Mouse (Mus musculus) lung, embryonic 14.5 days (tissue): ENCODE data around the gene Zscan12. TPM values are rescaled to one million over a fixed set of nuclear protein-coding genes. Genes with fewer than 3 reads are reported as not detected.

Experiments
- ATAC-seq: fragments of 200-750 bp; cut with Nextera tagmentation; 2 replicates; pipeline ENCODE4 v1.8.0; 2017; ENCODE audit warnings: mild to moderate bottlenecking, moderate TSS enrichment, moderate library complexity; ENCODE audit not compliant: insufficient read depth
- DNase-seq: peaks from one replicate; pipeline ENCODE4 v3.0.0-alpha.2; 2015
- H3K27ac ChIP-seq: fragments of 300-500 bp; sonication (generic); 2 replicates; pipeline ENCODE4 v1.5.1; 2014; ENCODE audit warnings: low read depth, mild to moderate bottlenecking, moderate library complexity
- H3K27me3 ChIP-seq: fragments of 300-500 bp; sonication (generic); 2 replicates; pipeline ENCODE4 v1.6.1; 2014; ENCODE audit warnings: low read length, control low read depth; ENCODE audit not compliant: insufficient read depth
- H3K36me3 ChIP-seq: fragments of 300-500 bp; sonication (generic); 2 replicates; pipeline ENCODE4 v1.6.1; 2014; ENCODE audit warnings: control low read depth; ENCODE audit not compliant: insufficient read depth
- H3K4me1 ChIP-seq: fragments of 300-500 bp; sonication (generic); 2 replicates; pipeline ENCODE4 v1.6.1; 2014; ENCODE audit warnings: antibody characterized with exemption, control low read depth; ENCODE audit not compliant: insufficient read depth
- H3K4me2 ChIP-seq: fragments of 300-500 bp; sonication (generic); 2 replicates; pipeline ENCODE4 v1.6.1; 2014; ENCODE audit warnings: mild to moderate bottlenecking
- H3K4me3 ChIP-seq: fragments of 300-500 bp; sonication (generic); 2 replicates; pipeline ENCODE4 v1.5.1; 2014; ENCODE audit warnings: low read depth, low read length
- H3K9ac ChIP-seq: fragments of 300-500 bp; sonication (generic); 2 replicates; pipeline ENCODE4 v1.6.1; 2014
- H3K9me3 ChIP-seq: fragments of 300-500 bp; sonication (generic); 2 replicates; pipeline ENCODE4 v1.6.1; 2016; ENCODE audit warnings: low read depth, low read length, control low read depth
- CTCF ChIP-seq: IDR thresholded peaks from 2 replicates; pipeline ENCODE4 v1.5.1; 2016; ENCODE audit warnings: antibody characterized with exemption, low read depth
- WGBS: fragments of 180-500 bp; shearing (Covaris S2); extraction: QIAGEN DNeasy Blood & Tissue Kit; methylation state at CpG from one replicate; pipeline ENCODE4 v1.1.7; 2014; 5-methylcytosine and 5-hydroxymethylcytosine counted together
- polyA plus RNA-seq: library from polyadenylated mRNA; unstranded; fragments of >200 nt; fragmentation: Nextera tagmentation; extraction: Ambion mirVana; gene quantifications from 2 replicates; pipeline ENCODE4 v1.2.1, GENCODE M21; 2014

Gene Zscan12
- polyA plus RNA-seq, 1 experiment from 2014 or later, result 14.1 TPM

GRCm38 (mm10) chr13:21401636-21402286 lies 39.1 kb downstream of the Zscan12 start:
- ATAC-seq, result peak; percentile 33; the same call in 1 of the 2 replicates
- peak overlapping the region; percentile 77 for H3K27ac ChIP-seq

GRCm38 (mm10) chr13:21402287-21402846 lies 39.7 kb downstream of the Zscan12 start, which contains the start of gene Zkscan3:
Gene Zkscan3 (minus strand): TSS chr13:21402755.
- Histone ChIP-seq H3K27ac (peak within 1 kb of the TSS; percentile 77), H3K9ac (peak within 1 kb of the TSS; percentile 93), H3K4me1 (0 out of 2 replicates have a peak, but pooled peaks cover 5% of the 10 kb centered on the region), H3K27me3 (no peaks in the 10 kb centered on the region), H3K36me3 (peaks cover 19% of the 10 kb centered on the region), H3K4me2 (peak within 1 kb of the TSS; percentile 76), H3K9me3 (no peaks in the 10 kb centered on the region), H3K4me3 (peak within 1 kb of the TSS; percentile 79)
- WGBS, result under 1% methylated on average over 35 of the region's 35 CpGs
- ATAC-seq, result peak; percentile 97
- peak; percentile 95 for DNase-seq
- no peak for TF ChIP-seq CTCF

More at GRCm38 (mm10) chr13:21401636-21402286, 39.1 kb downstream of the Zscan12 start:
- Histone ChIP-seq H3K4me1 (0 out of 2 replicates have a peak, but pooled peaks cover 5% of the 10 kb centered on the region), H3K4me3 (peak overlapping the region; percentile 79), H3K36me3 (peaks cover 19% of the 10 kb centered on the region), H3K9me3 (no peaks in the 10 kb centered on the region), H3K9ac (peak overlapping the region; percentile 93), H3K4me2 (peak overlapping the region; percentile 76), H3K27me3 (no peaks in the 10 kb centered on the region)
- 5% methylated on average over 12 of the region's 12 CpGs for WGBS
- DNase-seq, result peak; percentile 51
- no peak for TF ChIP-seq CTCF

GRCm38 (mm10) chr13:21402848-21403247 lies 40.2 kb downstream of the Zscan12 start:
- peak overlapping the region; percentile 77; the same call in 1 of the 2 replicates for H3K27ac ChIP-seq

GRCm38 (mm10) chr13:21407341-21407740 lies 44.7 kb downstream of the Zscan12 start:
- DNase-seq (no peak), ATAC-seq (no peak)
- peaks cover 3% of the 10 kb centered on the region; the same call in 1 of the 2 replicates for H3K4me1 ChIP-seq
- H3K4me3 ChIP-seq, result no peak overlapping the region
- H3K36me3 ChIP-seq, result no peaks in the 10 kb centered on the region
- no peaks in the 10 kb centered on the region for H3K9me3 ChIP-seq
- peak overlapping the region; percentile 66; the same call in 1 of the 2 replicates for H3K9ac ChIP-seq
- WGBS, result 76% methylated on average over 11 of the region's 11 CpGs
- H3K27me3 ChIP-seq, result no peaks in the 10 kb centered on the region
- no peak for TF ChIP-seq CTCF
- H3K27ac ChIP-seq, result no peak overlapping the region
- peak overlapping the region; percentile 68 for H3K4me2 ChIP-seq

More at GRCm38 (mm10) chr13:21402848-21403247, 40.2 kb downstream of the Zscan12 start:
- WGBS, result 0% methylated on average over 2 of the region's 2 CpGs
- DNase-seq (no peak), ATAC-seq (peak; percentile 39; the same call in 1 of the 2 replicates)
- H3K4me3 ChIP-seq, result peak overlapping the region; percentile 79
- no peaks in the 10 kb centered on the region for H3K27me3 ChIP-seq
- H3K36me3 ChIP-seq, result peaks cover 19% of the 10 kb centered on the region
- H3K9me3 ChIP-seq, result no peaks in the 10 kb centered on the region
- peak overlapping the region; percentile 93 for H3K9ac ChIP-seq
- no peak for TF ChIP-seq CTCF
- peaks cover 7% of the 10 kb centered on the region; the same call in 1 of the 2 replicates for H3K4me1 ChIP-seq
- peak overlapping the region; percentile 76 for H3K4me2 ChIP-seq

- H3K9ac ChIP-seq, result peak overlapping the region; percentile 66
- ATAC-seq, result peak; percentile 98
- no peaks in the 10 kb centered on the region for H3K27me3 ChIP-seq
- H3K9me3 ChIP-seq, result no peaks in the 10 kb centered on the region
- 4% methylated on average over 27 of the region's 27 CpGs for WGBS
- H3K36me3 ChIP-seq, result no peaks in the 10 kb centered on the region
- TF ChIP-seq CTCF, result no peak
- peak overlapping the region; percentile 42 for H3K4me3 ChIP-seq
- peak overlapping the region; percentile 68 for H3K4me2 ChIP-seq
- H3K27ac ChIP-seq, result peak overlapping the region; percentile 82
- DNase-seq, result peak; percentile 95
- peaks cover 3% of the 10 kb centered on the region; the same call in 1 of the 2 replicates for H3K4me1 ChIP-seq
Measured at GRCm38 (mm10) chr13:21407969-21408804, 45.6 kb downstream of the Zscan12 start.

- peak overlapping the region; percentile 42 for H3K4me3 ChIP-seq
- DNase-seq (no peak), ATAC-seq (peak; percentile 18; the same call in 1 of the 2 replicates)
- peaks cover 3% of the 10 kb centered on the region; the same call in 1 of the 2 replicates for H3K4me1 ChIP-seq
- peak overlapping the region; percentile 66; the same call in 1 of the 2 replicates for H3K9ac ChIP-seq
- H3K36me3 ChIP-seq, result no peaks in the 10 kb centered on the region
- 44% methylated on average over 11 of the region's 11 CpGs for WGBS
- no peaks in the 10 kb centered on the region for H3K27me3 ChIP-seq
- no peaks in the 10 kb centered on the region for H3K9me3 ChIP-seq
- H3K4me2 ChIP-seq, result peak overlapping the region; percentile 68
- peak overlapping the region; percentile 44; the same call in 1 of the 2 replicates for H3K27ac ChIP-seq
- TF ChIP-seq CTCF, result no peak
Measured at GRCm38 (mm10) chr13:21408805-21409459, 46.3 kb downstream of the Zscan12 start.
